Mouse (Mus musculus): ENCODE measurements around the gene Zbtb8a. TPM values are rescaled to one million over a fixed set of nuclear protein-coding genes. Genes with fewer than 3 reads are reported as not detected.

The Zbtb8a gene
- polyA plus RNA-seq, 1 experiment from 2014 or later: 2.2 TPM

- no peaks in the 10 kb centered on the region; the same call in 1 of the 2 replicates for H3K36me3 ChIP-seq (ENCODE audit: control insufficient read depth, insufficient read depth)
- H3K4me1 ChIP-seq (ENCODE audit: control insufficient read depth, low read depth, low read length): peaks cover 58% of the 10 kb centered on the region
- ATAC-seq (ENCODE audit: low read depth): peak; percentile 88
- peak within 1 kb of the TSS; percentile 95 for H3K9ac ChIP-seq (ENCODE audit: low read depth, low read length)
- H3K4me2 ChIP-seq (ENCODE audit: low read depth, low read length): peak within 1 kb of the TSS; percentile 95
- under 1% methylated on average over 73 of the region's 73 CpGs for WGBS (ENCODE audit: insufficient replicate concordance)
- peak within 1 kb of the TSS; percentile 99 for H3K27ac ChIP-seq (ENCODE audit: low read length)
- no peaks in the 10 kb centered on the region for H3K27me3 ChIP-seq (ENCODE audit: control insufficient read depth, insufficient read depth, low read depth, low read length)
- peak within 1 kb of the TSS; percentile 92 for H3K4me3 ChIP-seq (ENCODE audit: low read depth, low read length)
- no peaks in the 10 kb centered on the region for H3K9me3 ChIP-seq (replicated peaks; ENCODE audit: control insufficient read depth, low read length)
Measured at GRCm38 (mm10) chr4:129335216-129336074, 42.5 kb downstream of the Zbtb8a start, which contains the start of the genes Rbbp4 and Zbtb8os. TSS of gene Rbbp4 (minus strand) at chr4:129335370. TSS of gene Zbtb8os (plus strand) at chr4:129335695.

GRCm38 (mm10) chr4:129334677-129335215 is 43.2 kb downstream of the Zbtb8a start:
- WGBS (ENCODE audit: insufficient replicate concordance): under 1% methylated on average over 62 of the region's 62 CpGs
- no peaks in the 10 kb centered on the region for H3K9me3 ChIP-seq (replicated peaks; ENCODE audit: control insufficient read depth, low read length)
- no peaks in the 10 kb centered on the region for H3K27me3 ChIP-seq (ENCODE audit: control insufficient read depth, insufficient read depth, low read depth, low read length)
- H3K36me3 ChIP-seq (ENCODE audit: control insufficient read depth, insufficient read depth): no peaks in the 10 kb centered on the region; the same call in 1 of the 2 replicates
- peak overlapping the region; percentile 95 for H3K9ac ChIP-seq (ENCODE audit: low read depth, low read length)
- peaks cover 52% of the 10 kb centered on the region for H3K4me1 ChIP-seq (ENCODE audit: control insufficient read depth, low read depth, low read length)
- peak; percentile 45 for ATAC-seq (ENCODE audit: low read depth)
- peak overlapping the region; percentile 92 for H3K4me3 ChIP-seq (ENCODE audit: low read depth, low read length)
- peak overlapping the region; percentile 93 for H3K27ac ChIP-seq (ENCODE audit: low read length)
- peak overlapping the region; percentile 95 for H3K4me2 ChIP-seq (ENCODE audit: low read depth, low read length)

- Histone ChIP-seq H3K4me2 (ENCODE audit: low read depth, low read length) (peak overlapping the region; percentile 95), H3K36me3 (ENCODE audit: control insufficient read depth, insufficient read depth) (peaks cover 15% of the 10 kb centered on the region)
Measured at GRCm38 (mm10) chr4:129332846-129333245, 45.1 kb downstream of the Zbtb8a start.

GRCm38 (mm10) chr4:129326191-129326590 is 51.7 kb downstream of the Zbtb8a start:
- H3K4me1 ChIP-seq (ENCODE audit: control insufficient read depth, low read depth, low read length): peaks cover 3% of the 10 kb centered on the region; the same call in 1 of the 2 replicates
- no peak overlapping the region for H3K27ac ChIP-seq (ENCODE audit: low read length)
- peaks cover 41% of the 10 kb centered on the region for H3K36me3 ChIP-seq (ENCODE audit: control insufficient read depth, insufficient read depth)
- H3K9ac ChIP-seq (ENCODE audit: low read depth, low read length): no peak overlapping the region
- 57% methylated on average over 1 of the region's 1 CpGs for WGBS (ENCODE audit: insufficient replicate concordance)
- H3K9me3 ChIP-seq (replicated peaks; ENCODE audit: control insufficient read depth, low read length): no peaks in the 10 kb centered on the region
- H3K4me3 ChIP-seq (ENCODE audit: low read depth, low read length): no peak overlapping the region
- H3K27me3 ChIP-seq (ENCODE audit: control insufficient read depth, insufficient read depth, low read depth, low read length): no peaks in the 10 kb centered on the region
- H3K4me2 ChIP-seq (ENCODE audit: low read depth, low read length): no peak overlapping the region
- no peak for ATAC-seq (ENCODE audit: low read depth)

More at GRCm38 (mm10) chr4:129332846-129333245, 45.1 kb downstream of the Zbtb8a start:
- Histone ChIP-seq H3K27me3 (ENCODE audit: control insufficient read depth, insufficient read depth, low read depth, low read length) (no peaks in the 10 kb centered on the region), H3K9me3 (replicated peaks; ENCODE audit: control insufficient read depth, low read length) (no peaks in the 10 kb centered on the region), H3K9ac (ENCODE audit: low read depth, low read length) (no peak overlapping the region; the same call in 1 of the 2 replicates), H3K27ac (ENCODE audit: low read length) (no peak overlapping the region), H3K4me3 (ENCODE audit: low read depth, low read length) (peak overlapping the region; percentile 92), H3K4me1 (ENCODE audit: control insufficient read depth, low read depth, low read length) (peaks cover 35% of the 10 kb centered on the region)
- ATAC-seq (ENCODE audit: low read depth): no peak
- WGBS (ENCODE audit: insufficient replicate concordance): 38% methylated on average over 1 of the region's 1 CpGs

GRCm38 (mm10) chr4:129324756-129325155 is 53.2 kb downstream of the Zbtb8a start:
- ATAC-seq (ENCODE audit: low read depth): no peak
- Histone ChIP-seq H3K27ac (ENCODE audit: low read length) (no peak overlapping the region), H3K9me3 (replicated peaks; ENCODE audit: control insufficient read depth, low read length) (no peaks in the 10 kb centered on the region), H3K36me3 (ENCODE audit: control insufficient read depth, insufficient read depth) (peaks cover 53% of the 10 kb centered on the region), H3K4me1 (ENCODE audit: control insufficient read depth, low read depth, low read length) (0 out of 2 replicates have a peak, but pooled peaks cover 3% of the 10 kb centered on the region), H3K9ac (ENCODE audit: low read depth, low read length) (no peak overlapping the region), H3K27me3 (ENCODE audit: control insufficient read depth, insufficient read depth, low read depth, low read length) (no peaks in the 10 kb centered on the region), H3K4me3 (ENCODE audit: low read depth, low read length) (no peak overlapping the region), H3K4me2 (ENCODE audit: low read depth, low read length) (no peak overlapping the region)
- 71% methylated on average over 1 of the region's 1 CpGs for WGBS (ENCODE audit: insufficient replicate concordance)

- Histone ChIP-seq H3K4me1 (ENCODE audit: control insufficient read depth, low read depth, low read length) (0 out of 2 replicates have a peak, but pooled peaks cover 3% of the 10 kb centered on the region), H3K27me3 (ENCODE audit: control insufficient read depth, insufficient read depth, low read depth, low read length) (no peaks in the 10 kb centered on the region), H3K36me3 (ENCODE audit: control insufficient read depth, insufficient read depth) (peaks cover 53% of the 10 kb centered on the region), H3K4me2 (ENCODE audit: low read depth, low read length) (no peak overlapping the region), H3K4me3 (ENCODE audit: low read depth, low read length) (no peak overlapping the region), H3K9ac (ENCODE audit: low read depth, low read length) (no peak overlapping the region), H3K27ac (ENCODE audit: low read length) (no peak overlapping the region), H3K9me3 (replicated peaks; ENCODE audit: control insufficient read depth, low read length) (no peaks in the 10 kb centered on the region)
- 76% methylated on average over 1 of the region's 1 CpGs for WGBS (ENCODE audit: insufficient replicate concordance)
- no peak for ATAC-seq (ENCODE audit: low read depth)
Measured at GRCm38 (mm10) chr4:129323491-129323890, 54.4 kb downstream of the Zbtb8a start.

GRCm38 (mm10) chr4:129322042-129322441 is 55.9 kb downstream of the Zbtb8a start:
- no peak overlapping the region for H3K4me2 ChIP-seq (ENCODE audit: low read depth, low read length)
- no peaks in the 10 kb centered on the region for H3K27me3 ChIP-seq (ENCODE audit: control insufficient read depth, insufficient read depth, low read depth, low read length)
- H3K36me3 ChIP-seq (ENCODE audit: control insufficient read depth, insufficient read depth): peaks cover 51% of the 10 kb centered on the region
- no peak overlapping the region for H3K9ac ChIP-seq (ENCODE audit: low read depth, low read length)
- 94% methylated on average over 5 of the region's 5 CpGs for WGBS (ENCODE audit: insufficient replicate concordance)
- 0 out of 2 replicates have a peak, but pooled peaks cover 3% of the 10 kb centered on the region for H3K4me1 ChIP-seq (ENCODE audit: control insufficient read depth, low read depth, low read length)
- no peak overlapping the region for H3K4me3 ChIP-seq (ENCODE audit: low read depth, low read length)
- ATAC-seq (ENCODE audit: low read depth): no peak
- no peaks in the 10 kb centered on the region for H3K9me3 ChIP-seq (replicated peaks; ENCODE audit: control insufficient read depth, low read length)
- no peak overlapping the region for H3K27ac ChIP-seq (ENCODE audit: low read length)

GRCm38 (mm10) chr4:129320876-129321275 is 57.0 kb downstream of the Zbtb8a start:
- Histone ChIP-seq H3K4me2 (ENCODE audit: low read depth, low read length) (no peak overlapping the region), H3K9me3 (replicated peaks; ENCODE audit: control insufficient read depth, low read length) (no peaks in the 10 kb centered on the region), H3K27me3 (ENCODE audit: control insufficient read depth, insufficient read depth, low read depth, low read length) (no peaks in the 10 kb centered on the region), H3K36me3 (ENCODE audit: control insufficient read depth, insufficient read depth) (peaks cover 53% of the 10 kb centered on the region), H3K27ac (ENCODE audit: low read length) (no peak overlapping the region), H3K4me3 (ENCODE audit: low read depth, low read length) (no peak overlapping the region), H3K4me1 (ENCODE audit: control insufficient read depth, low read depth, low read length) (no peaks in the 10 kb centered on the region), H3K9ac (ENCODE audit: low read depth, low read length) (no peak overlapping the region)
- WGBS (ENCODE audit: insufficient replicate concordance): 78% methylated on average over 1 of the region's 1 CpGs
- ATAC-seq (ENCODE audit: low read depth): no peak

GRCm38 (mm10) chr4:129313886-129314285 is 64.0 kb downstream of the Zbtb8a start:
- 65% methylated on average over 3 of the region's 3 CpGs for WGBS (ENCODE audit: insufficient replicate concordance)
- Histone ChIP-seq H3K9ac (ENCODE audit: low read depth, low read length) (no peak overlapping the region), H3K4me1 (ENCODE audit: control insufficient read depth, low read depth, low read length) (no peaks in the 10 kb centered on the region), H3K9me3 (replicated peaks; ENCODE audit: control insufficient read depth, low read length) (no peaks in the 10 kb centered on the region), H3K4me2 (ENCODE audit: low read depth, low read length) (no peak overlapping the region), H3K36me3 (ENCODE audit: control insufficient read depth, insufficient read depth) (peaks cover 70% of the 10 kb centered on the region), H3K27me3 (ENCODE audit: control insufficient read depth, insufficient read depth, low read depth, low read length) (no peaks in the 10 kb centered on the region), H3K27ac (ENCODE audit: low read length) (no peak overlapping the region), H3K4me3 (ENCODE audit: low read depth, low read length) (no peak overlapping the region)
- no peak for ATAC-seq (ENCODE audit: low read depth)

Measured in liver, embryonic 16.5 days (tissue).